Comparison of ENCODE assay signal across 9 mouse cellular contexts in genomic region chr9:106684093-106684872, GRCm38 (mm10). TPM values are rescaled to one million over a fixed set of nuclear protein-coding genes. Genes with fewer than 3 reads are reported as not detected.
DNase-seq lines count a peak whose midpoint lies in the region; ATAC-seq and TF ChIP-seq lines count a peak whose summit lies in the region.
"Had no signal": no experiment of that assay in that cellular context is flagged by ENCODE, and none has a peak within 500 bp of the region (broad histone marks: within the 10 kb centered on the region; RNA-seq: fewer than 3 reads in every experiment).

No protein-coding gene starts in this region.

- H3K36me3 ChIP-seq in liver, adult 2 months (ENCODE audit: control insufficient read depth, insufficient read depth, low read length), result peaks cover 6% of the 10 kb centered on the region
- H3K36me3 ChIP-seq in embryonic facial prominence, embryonic 12.5 days, result peaks cover 22% of the 10 kb centered on the region
- H3K36me3 ChIP-seq in intestine, embryonic 15.5 days, result peaks cover 14% of the 10 kb centered on the region
- H3K36me3 ChIP-seq in neural tube, embryonic 12.5 days, result peaks cover 18% of the 10 kb centered on the region

- no peak for TF ChIP-seq POLR2A in liver, adult 2 months (IDR thresholded peaks at IDR 0.05; ENCODE audit: extremely low read depth, insufficient read depth, low read length)

- H3K79me2 ChIP-seq in liver, adult 2 months (ENCODE audit: control insufficient read depth, insufficient read depth, low read length), result no peaks in the 10 kb centered on the region

- H3K9me3 ChIP-seq in embryonic facial prominence, embryonic 12.5 days, result no peaks in the 10 kb centered on the region
- no peaks in the 10 kb centered on the region for H3K9me3 ChIP-seq in intestine, embryonic 15.5 days
- H3K9me3 ChIP-seq in neural tube, embryonic 12.5 days, result no peaks in the 10 kb centered on the region

- peak overlapping the region; percentile 93; the same call in 1 of the 2 replicates for H3K4me3 ChIP-seq in liver, adult 2 months (ENCODE audit: insufficient read depth, low read depth, low read length)
- peak overlapping the region; percentile 86 for H3K4me3 ChIP-seq in embryonic facial prominence, embryonic 12.5 days
- H3K4me3 ChIP-seq in intestine, embryonic 15.5 days (replicated peaks), result peak overlapping the region; percentile 82
- peak overlapping the region; percentile 78; the same call in 1 of the 2 replicates for H3K4me3 ChIP-seq in neural tube, embryonic 12.5 days

- H3K27me3 ChIP-seq in liver, adult 2 months (ENCODE audit: control insufficient read depth, insufficient read depth, low read length), result no peaks in the 10 kb centered on the region
- no peaks in the 10 kb centered on the region for H3K27me3 ChIP-seq in embryonic facial prominence, embryonic 12.5 days
- H3K27me3 ChIP-seq in intestine, embryonic 15.5 days (replicated peaks), result no peaks in the 10 kb centered on the region
- no peaks in the 10 kb centered on the region for H3K27me3 ChIP-seq in neural tube, embryonic 12.5 days (replicated peaks)

- peak overlapping the region; percentile 88; the same call in 1 of the 2 replicates for H3K27ac ChIP-seq in liver, adult 2 months (replicated peaks; ENCODE audit: insufficient read depth, low read depth, low read length)
- no peak overlapping the region for H3K27ac ChIP-seq in embryonic facial prominence, embryonic 12.5 days
- no peak overlapping the region for H3K27ac ChIP-seq in intestine, embryonic 15.5 days
- no peak overlapping the region for H3K27ac ChIP-seq in neural tube, embryonic 12.5 days

- peaks cover 10% of the 10 kb centered on the region for H3K4me1 ChIP-seq in liver, adult 2 months (ENCODE audit: control insufficient read depth, insufficient read depth, low read length)
- H3K4me1 ChIP-seq in embryonic facial prominence, embryonic 12.5 days, result peaks cover 11% of the 10 kb centered on the region
- H3K4me1 ChIP-seq in intestine, embryonic 15.5 days (replicated peaks), result peaks cover 10% of the 10 kb centered on the region
- H3K4me1 ChIP-seq in neural tube, embryonic 12.5 days, result peaks cover 24% of the 10 kb centered on the region

- H3K9ac ChIP-seq in liver, adult 2 months (ENCODE audit: low read depth, low read length), result peak overlapping the region; percentile 95; the same call in 1 of the 2 replicates
- H3K9ac ChIP-seq in embryonic facial prominence, embryonic 12.5 days, result peak overlapping the region; percentile 87; the same call in 1 of the 2 replicates
- peak overlapping the region; percentile 74 for H3K9ac ChIP-seq in intestine, embryonic 15.5 days
- H3K9ac ChIP-seq in neural tube, embryonic 12.5 days, result peak overlapping the region; percentile 75; the same call in 1 of the 2 replicates

- no peak for DNase-seq in liver, adult 2 months (ENCODE audit: extremely low read depth, low read depth, low spot score)
- no peak for DNase-seq in liver
- DNase-seq in retina, embryonic 14.5 days (ENCODE audit: low spot score), result no peak
- no peak for DNase-seq in left cerebral cortex, adult 18-20 months (ENCODE audit: low spot score in 2 of 2)
- DNase-seq in cerebellum, adult 9-11 months, result no peak
- DNase-seq: layer of hippocampus, adult 9-11 months had no signal

- peak overlapping the region; percentile 94 for H3K4me2 ChIP-seq in embryonic facial prominence, embryonic 12.5 days (replicated peaks)
- H3K4me2 ChIP-seq in intestine, embryonic 15.5 days (replicated peaks), result peak overlapping the region; percentile 93
- peak overlapping the region; percentile 98 for H3K4me2 ChIP-seq in neural tube, embryonic 12.5 days (replicated peaks)

- no peak for ATAC-seq in embryonic facial prominence, embryonic 12.5 days (ENCODE audit: insufficient number of reproducible peaks, insufficient read depth, low FRiP score, low TSS enrichment)
- ATAC-seq in intestine, embryonic 15.5 days, result no peak
- no peak for ATAC-seq in neural tube, embryonic 12.5 days (ENCODE audit: low FRiP score, low read depth)

- 74% methylated on average over 6 of the region's 6 CpGs for WGBS in liver, adult 2 months
- WGBS in embryonic facial prominence, embryonic 12.5 days, result 79% methylated on average over 6 of the region's 6 CpGs
- WGBS in intestine, embryonic 15.5 days, result 77% methylated on average over 6 of the region's 6 CpGs
- 83% methylated on average over 6 of the region's 6 CpGs for WGBS in neural tube, embryonic 12.5 days

- TF ChIP-seq CTCF in liver, adult 2 months (IDR thresholded peaks at IDR 0.05; ENCODE audit: low read depth, low read length), result no peak

RNA-seq across cellular contexts. Expression of gene Tex264, which starts 1.4 kb away (rescaled TPM):
- total RNA-seq in liver, adult 2 months (2014; rRNA removed), result 52.6 and 63.1 TPM in 2 replicates
- 147 and 163 TPM in 2 replicates for polyA plus RNA-seq in liver, adult 2 months (2012; rRNA removed)
- polyA plus RNA-seq in embryonic facial prominence, embryonic 12.5 days (2016; fragmentation: Nextera tagmentation; extraction: Ambion mirVana), result 46.0 and 47.3 TPM in 2 replicates
- 52.6 and 59.5 TPM in 2 replicates for polyA plus RNA-seq in intestine, embryonic 15.5 days (2015; fragmentation: Nextera tagmentation; extraction: Ambion mirVana)
- 35.1 and 38.4 TPM in 2 replicates for polyA plus RNA-seq in neural tube, embryonic 12.5 days (2016; fragmentation: Nextera tagmentation; extraction: Ambion mirVana)
- 100 to 1,000 TPM in 1 of 2 experiments, 10 to 100 TPM in 1; 99.4 to 103 TPM for total RNA-seq in left cerebral cortex, adult 18-20 months (2021)

RNA-seq across cellular contexts. Expression of gene Grm2, which starts 28.4 kb away (rescaled TPM):
- total RNA-seq in liver, adult 2 months (2014; rRNA removed), result not detected in 2 replicates
- not detected in 2 replicates for polyA plus RNA-seq in liver, adult 2 months (2012; rRNA removed)
- 0.93 and 2.0 TPM in 2 replicates for polyA plus RNA-seq in embryonic facial prominence, embryonic 12.5 days (2016; fragmentation: Nextera tagmentation; extraction: Ambion mirVana)
- polyA plus RNA-seq in intestine, embryonic 15.5 days (2015; fragmentation: Nextera tagmentation; extraction: Ambion mirVana), result not detected in 2 replicates
- polyA plus RNA-seq in neural tube, embryonic 12.5 days (2016; fragmentation: Nextera tagmentation; extraction: Ambion mirVana), result 9.2 and 11.8 TPM in 2 replicates
- 10 to 100 TPM; 50.5 to 52.2 TPM for total RNA-seq in left cerebral cortex, adult 18-20 months (2021)

RNA-seq across cellular contexts. Expression of gene Iqcf6, which starts 57.9 kb away (rescaled TPM):
- not detected in 2 replicates for total RNA-seq in liver, adult 2 months (2014; rRNA removed)
- not detected in 2 replicates for polyA plus RNA-seq in liver, adult 2 months (2012; rRNA removed)
- not detected in 2 replicates for polyA plus RNA-seq in embryonic facial prominence, embryonic 12.5 days (2016; fragmentation: Nextera tagmentation; extraction: Ambion mirVana)
- not detected in 2 replicates for polyA plus RNA-seq in intestine, embryonic 15.5 days (2015; fragmentation: Nextera tagmentation; extraction: Ambion mirVana)
- not detected in 2 replicates for polyA plus RNA-seq in neural tube, embryonic 12.5 days (2016; fragmentation: Nextera tagmentation; extraction: Ambion mirVana)
- total RNA-seq in left cerebral cortex, adult 18-20 months (2021), result not detected
